Mouse (Mus musculus) lung, postnatal 14 days (tissue): ENCODE data around the gene Hist1h2bb.
"Not testable (repeated sequence)": the region's sequence is repeated elsewhere in the genome, so short reads cannot be mapped to it uniquely, and the experiment has no call there.

ENCODE experiments used
- DNase-seq: peaks from one replicate; pipeline ENCODE4 v3.0.0; 2021

The Hist1h2bb gene

DNA sequence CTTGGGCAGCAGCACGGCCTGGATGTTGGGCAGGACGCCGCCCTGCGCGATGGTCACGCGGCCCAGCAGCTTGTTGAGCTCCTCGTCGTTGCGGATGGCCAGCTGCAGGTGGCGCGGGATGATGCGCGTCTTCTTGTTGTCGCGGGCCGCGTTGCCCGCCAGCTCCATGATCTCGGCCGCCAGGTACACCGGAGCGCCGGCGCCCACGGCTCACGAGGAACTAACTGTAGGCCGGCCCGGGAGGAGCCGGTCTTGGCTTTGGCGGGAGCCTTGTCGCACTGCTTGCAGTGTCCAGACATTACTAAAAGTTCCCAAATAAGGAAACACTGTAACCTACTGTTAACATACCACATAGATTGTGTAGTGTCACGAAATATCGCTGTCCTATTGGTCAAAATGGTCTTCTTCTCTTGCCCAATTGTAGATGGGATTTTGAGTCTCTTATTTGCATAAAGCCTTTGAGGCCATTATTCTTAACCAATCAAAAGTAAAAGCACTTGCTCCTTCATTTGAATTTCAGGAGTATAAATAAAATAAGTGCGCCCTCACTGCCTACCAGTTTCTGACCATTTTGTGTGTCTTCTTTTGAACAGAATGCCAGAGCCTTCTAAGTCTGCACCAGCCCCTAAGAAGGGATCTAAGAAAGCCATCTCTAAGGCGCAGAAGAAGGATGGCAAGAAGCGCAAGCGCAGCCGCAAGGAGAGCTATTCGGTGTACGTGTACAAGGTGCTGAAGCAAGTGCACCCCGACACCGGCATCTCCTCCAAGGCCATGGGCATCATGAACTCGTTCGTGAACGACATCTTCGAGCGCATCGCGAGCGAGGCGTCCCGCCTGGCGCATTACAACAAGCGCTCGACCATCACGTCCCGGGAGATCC, at the start of gene Hist1h2bb:
Gene Hist1h2bb (plus strand): TSS at position 534 of the 880 bp plus-strand sequence.
- DNase-seq, result peak; percentile 56

DNA sequence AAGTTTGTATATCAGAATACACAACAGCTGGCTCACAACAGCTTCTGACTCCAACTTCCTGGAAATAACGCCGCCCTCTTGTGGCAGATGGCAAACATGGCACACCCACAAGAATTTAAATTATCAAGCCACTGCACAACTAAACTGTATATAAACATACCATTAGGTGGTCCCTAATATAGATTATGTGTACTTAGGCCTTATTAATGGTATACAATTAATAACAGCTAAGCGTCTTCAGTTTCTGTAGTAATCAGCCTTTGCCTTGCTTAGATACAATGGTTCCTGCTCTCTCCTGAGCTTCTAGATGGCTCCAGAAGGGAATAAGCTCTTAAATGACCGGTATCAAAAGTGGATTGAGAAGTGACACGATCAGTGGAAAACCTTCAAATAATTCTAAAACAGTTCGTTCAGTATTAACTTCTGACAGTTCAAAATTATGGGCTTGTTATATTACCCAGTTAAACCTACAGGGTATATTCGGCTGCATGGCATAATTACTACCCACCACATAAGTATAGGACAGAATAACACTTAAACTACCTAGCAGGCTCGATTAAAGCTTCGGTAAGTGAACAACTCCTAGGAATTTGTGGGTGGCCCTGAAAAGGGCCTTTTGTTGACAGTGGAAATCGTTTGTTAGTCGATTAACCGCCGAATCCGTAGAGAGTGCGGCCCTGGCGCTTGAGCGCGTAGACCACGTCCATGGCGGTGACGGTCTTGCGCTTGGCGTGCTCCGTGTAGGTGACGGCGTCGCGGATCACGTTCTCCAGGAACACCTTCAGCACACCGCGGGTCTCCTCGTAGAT, 48.8 kb upstream of the Hist1h2bb start:
- DNase-seq, result peak; percentile 66

- peak; percentile 100 for DNase-seq
Measured at GRCm38 (mm10) chr13:23698300-23698693, 48.2 kb upstream of the Hist1h2bb start, which contains the start of gene Hist1h4c. TSS of gene Hist1h4c (minus strand) at chr13:23698454.

DNA sequence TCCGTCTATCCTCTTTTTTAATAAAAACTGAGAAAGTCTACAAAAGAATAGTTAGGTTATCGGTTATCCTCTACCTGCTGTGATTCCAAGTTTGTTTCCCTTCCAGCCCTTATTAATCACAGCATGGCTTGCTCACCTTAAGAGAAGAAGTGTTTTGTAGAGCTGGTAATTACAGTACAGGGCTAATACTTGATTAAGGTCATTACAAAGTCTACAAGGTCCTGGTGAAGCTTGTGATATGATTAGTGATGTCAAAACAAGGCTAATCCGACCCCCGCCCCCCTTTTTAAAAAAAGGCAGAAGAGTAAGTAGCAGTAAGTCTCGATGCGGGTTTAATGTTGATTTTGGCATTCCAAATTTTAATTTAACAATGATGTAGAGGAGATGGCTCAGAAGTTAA, 47.5 kb upstream of the Hist1h2bb start:
- no peak for DNase-seq

- no peak for DNase-seq
Measured at GRCm38 (mm10) chr13:23699767-23700166, 46.8 kb upstream of the Hist1h2bb start.

DNA sequence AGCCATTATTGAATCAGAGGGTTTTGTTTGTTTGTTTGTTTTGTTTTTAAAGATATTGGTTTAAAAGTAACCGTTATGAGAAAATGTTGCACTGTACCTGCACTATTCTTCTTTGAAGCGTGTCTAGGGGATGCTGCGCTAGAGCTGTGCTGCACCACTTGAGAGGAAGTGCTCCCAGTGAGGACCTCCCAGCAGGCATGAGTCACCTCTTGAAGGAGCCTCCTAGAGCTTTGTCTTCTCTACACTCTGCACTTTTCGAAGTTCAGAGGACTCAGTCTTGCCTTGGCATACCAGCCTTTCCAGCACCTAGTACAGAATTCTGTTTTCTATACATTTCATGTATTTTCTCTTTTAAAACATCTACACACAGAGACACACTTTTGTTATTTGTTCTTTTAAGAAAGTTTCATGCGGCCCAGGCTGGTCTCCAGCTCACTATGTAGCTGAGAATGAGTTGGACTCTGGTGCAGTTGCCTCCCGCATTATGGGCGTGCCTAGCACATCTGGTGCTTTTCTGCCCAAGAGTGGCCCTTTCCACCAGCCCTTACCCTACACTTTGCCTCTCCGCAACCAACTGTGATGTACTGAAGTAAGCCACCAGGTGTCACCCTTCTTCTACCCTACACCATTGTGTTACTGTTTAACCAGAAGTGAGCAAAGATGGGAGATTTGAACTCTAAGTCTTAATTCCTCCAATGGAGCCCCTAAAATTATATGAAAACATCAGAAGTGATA, 45.6 kb upstream of the Hist1h2bb start:
- DNase-seq, result peak; percentile 76

DNA sequence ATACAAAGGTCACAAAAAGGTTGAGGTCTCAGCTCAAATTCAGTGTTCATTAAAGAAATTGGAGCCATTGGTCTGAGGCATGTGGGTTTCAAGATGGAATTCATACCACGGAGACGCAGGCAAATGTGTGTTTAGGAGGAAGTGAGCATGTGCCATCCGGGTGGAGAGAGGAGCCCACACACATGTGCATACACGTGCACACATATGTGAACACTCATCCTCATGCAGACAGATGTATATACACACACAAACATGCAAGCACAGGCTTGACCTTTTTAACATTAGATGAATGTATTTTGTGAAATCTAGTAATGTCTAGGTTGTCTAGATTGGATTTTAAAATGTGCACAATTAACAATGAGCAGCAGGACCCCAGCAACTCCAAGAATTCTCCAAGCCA, 44.3 kb upstream of the Hist1h2bb start:
- DNase-seq, result no peak

DNA sequence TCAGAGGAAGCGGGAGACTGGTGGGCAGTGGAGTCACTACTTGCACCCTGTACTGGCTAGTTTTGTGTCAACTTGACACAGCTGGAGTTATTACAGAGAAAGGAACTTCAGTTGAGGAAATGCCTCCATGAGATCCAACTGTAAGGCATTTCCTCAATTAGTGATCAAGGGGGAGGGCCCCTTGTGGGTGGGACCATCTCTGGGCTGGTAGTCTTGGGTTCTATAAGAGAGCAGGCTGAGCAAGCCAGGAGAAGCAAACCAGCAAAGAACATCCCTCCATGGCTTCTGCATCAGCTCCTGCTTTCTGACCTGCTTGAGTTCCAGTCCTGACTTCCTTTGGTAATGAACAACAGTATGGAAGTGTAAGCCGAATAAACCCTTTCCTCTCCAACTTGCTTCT, 43.7 kb upstream of the Hist1h2bb start:
- DNase-seq, result not testable (repeated sequence)

DNA sequence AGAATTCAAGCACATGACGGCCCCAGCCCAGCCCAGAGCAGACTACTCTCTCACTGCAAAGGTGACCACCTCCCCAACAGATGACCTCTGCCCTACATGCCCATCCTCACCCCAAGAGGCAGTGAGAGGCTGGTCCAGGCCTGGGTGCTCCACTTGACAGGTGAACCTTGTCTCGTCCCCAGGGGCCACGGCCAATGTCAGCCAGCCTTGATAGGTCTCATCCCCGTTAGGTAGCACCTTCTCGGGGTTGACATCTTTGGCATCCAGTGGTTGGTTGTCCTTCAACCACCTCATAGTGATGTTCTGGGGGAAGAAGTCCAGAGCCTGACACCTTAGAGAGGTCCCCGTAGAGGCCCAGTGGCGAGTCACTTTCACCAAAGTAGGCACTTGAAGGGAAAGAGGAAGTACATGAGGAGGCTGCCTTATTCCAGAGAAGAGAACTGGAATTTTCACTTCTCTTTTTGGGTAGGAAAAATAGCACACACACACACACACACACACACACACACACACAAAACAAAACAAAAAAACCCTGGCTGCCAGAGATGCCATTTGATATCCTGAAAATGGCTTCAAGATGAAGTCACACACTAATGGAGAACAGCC, 40.7 kb upstream of the Hist1h2bb start:
- DNase-seq, result no peak

DNA sequence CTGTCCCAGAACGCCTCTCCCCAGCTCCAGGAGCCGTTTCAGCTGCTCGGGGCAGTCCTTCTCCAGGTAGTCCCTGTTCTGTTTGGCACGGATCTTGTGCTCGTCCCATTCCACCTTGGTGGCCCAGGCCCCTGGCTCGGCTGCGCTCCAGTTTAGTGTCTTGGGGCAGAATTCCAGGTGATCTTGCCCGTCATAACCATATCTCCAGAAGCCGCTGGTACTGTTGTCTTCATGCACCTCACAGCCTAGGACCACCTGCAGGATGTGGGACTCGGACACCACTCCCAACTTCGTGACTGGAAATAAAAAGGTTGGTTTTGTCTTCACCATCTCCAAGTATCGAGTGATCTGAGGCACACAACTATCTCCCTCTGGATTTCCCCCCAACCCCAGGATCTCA, 39.8 kb upstream of the Hist1h2bb start:
- no peak for DNase-seq

DNA sequence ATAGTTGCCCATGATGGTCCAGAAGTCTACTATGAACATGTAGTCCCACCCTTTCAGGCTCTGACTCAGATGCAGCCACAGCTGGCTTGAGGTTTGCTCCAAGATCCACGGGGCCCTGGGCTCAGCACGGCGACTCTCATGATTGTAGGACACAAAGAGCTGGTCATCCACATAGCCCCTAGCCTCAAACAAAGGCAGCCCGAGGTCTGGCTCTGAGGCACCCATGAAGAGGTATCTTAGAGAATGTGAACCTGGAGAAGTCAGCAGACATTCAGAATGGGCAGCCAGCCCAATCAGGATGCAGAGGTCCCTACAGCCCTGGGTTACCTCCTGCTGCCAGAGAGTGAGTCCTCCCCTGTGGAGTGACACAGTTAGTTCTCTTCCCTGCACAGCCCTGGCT, 38.5 kb upstream of the Hist1h2bb start:
- DNase-seq, result no peak

- no peak for DNase-seq
Measured at GRCm38 (mm10) chr13:23708654-23709053, 37.9 kb upstream of the Hist1h2bb start.

DNA sequence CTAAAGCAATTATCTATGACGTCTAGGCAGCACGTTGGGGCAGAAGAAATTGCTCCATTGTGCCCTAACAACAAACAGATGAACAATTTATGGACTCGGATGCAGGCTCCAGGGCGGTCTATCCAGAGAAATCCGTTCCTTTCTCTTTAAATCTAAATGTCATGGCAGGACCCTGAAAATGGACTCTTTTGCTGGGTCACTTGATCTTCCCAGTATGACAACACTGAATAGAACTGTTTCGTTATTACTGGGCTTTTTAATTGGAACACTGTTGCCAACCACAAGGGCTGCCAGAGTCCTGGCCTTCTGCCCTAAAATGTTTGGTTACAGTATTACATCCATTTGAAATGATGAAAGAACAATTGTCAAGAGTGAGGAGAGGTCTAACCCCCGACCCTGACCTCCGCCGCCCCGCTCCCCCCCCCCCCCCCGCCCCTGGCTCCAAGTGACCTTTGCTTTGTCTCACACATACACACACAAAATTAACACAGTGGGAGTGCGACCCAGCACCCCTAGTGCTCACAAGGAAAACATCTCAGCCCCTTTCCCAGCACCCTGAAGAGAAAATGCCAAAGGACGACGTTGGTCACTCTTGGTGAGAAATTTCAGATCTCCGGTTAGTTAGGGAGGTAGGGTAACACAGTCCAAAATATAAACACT, 36.7 kb upstream of the Hist1h2bb start:
- DNase-seq, result no peak

- peak; percentile 58 for DNase-seq
Measured at GRCm38 (mm10) chr13:23710374-23711089, 36.0 kb upstream of the Hist1h2bb start, which contains the start of gene Hfe. TSS of gene Hfe (minus strand) at chr13:23710854.

- no peak for DNase-seq
Measured at GRCm38 (mm10) chr13:23716261-23717042, 30.1 kb upstream of the Hist1h2bb start.

GRCm38 (mm10) chr13:23717176-23717575, 29.4 kb upstream of the Hist1h2bb start:
- no peak for DNase-seq

DNA sequence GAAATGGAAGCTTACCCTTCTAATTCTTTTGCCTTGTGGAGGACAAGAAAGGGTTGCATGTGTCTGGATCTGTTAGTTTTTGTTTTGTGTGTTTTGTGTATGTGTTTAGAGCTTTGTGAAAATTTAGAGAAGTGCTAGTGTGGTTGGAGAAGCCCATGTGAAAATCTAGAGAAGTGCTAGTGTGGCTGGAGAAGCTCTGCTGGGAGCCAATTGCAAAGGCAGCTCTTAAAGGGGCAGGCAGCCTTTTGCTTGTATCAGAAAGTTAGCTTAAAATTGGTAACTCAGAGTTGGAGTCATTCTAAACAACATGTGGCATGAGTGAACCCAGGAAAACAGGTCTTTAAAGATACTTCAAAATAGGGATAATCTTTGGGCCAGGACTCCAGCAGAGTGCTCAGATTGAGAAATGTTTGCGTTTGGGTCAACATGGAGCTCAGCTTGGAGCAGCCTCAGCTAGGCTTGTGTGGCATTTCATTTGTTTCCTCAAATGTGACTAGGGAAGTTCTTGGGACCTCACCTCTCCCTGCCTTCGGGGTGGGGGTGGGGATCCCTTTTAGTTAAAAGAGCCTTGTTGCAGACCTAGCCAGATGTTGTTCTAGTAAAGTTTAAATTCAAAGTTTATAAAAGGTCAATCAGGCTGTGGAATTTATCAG, 28.8 kb upstream of the Hist1h2bb start:
- not testable (repeated sequence) for DNase-seq

GRCm38 (mm10) chr13:23724239-23724638, 22.3 kb upstream of the Hist1h2bb start:
- DNase-seq, result no peak

DNA sequence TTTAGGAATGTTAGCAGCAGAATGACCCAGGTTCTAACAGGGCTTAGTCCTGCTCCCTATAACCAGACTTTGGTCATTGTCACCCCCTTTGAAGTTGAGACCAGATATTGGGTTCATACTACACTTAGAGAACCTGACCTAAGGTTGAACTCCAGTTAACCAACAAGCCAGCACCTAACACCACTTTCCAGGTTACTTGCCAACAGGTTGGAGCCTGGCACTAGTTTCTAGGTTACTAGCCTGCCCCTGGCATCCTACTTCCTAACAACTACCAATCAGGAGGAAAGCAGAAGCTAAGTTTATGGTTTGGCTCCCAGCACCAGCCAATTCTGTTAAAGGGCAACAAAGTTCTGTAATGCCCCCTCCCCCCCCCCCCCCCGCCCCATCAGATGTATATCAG, 21.3 kb upstream of the Hist1h2bb start:
- no peak for DNase-seq
